Mouse (Mus musculus) liver, adult 2 months (tissue): Measurements from ENCODE around the gene Apela.

Source experiments
- CTCF ChIP-seq: fragments of 200-500 bp; IDR thresholded peaks from 2 replicates; pipeline ENCODE4 v1.5.1; 2011; ENCODE audit warnings: low read depth, low read length, control low read depth
- POLR2A ChIP-seq: fragments of 200-500 bp; IDR thresholded peaks from 2 replicates; pipeline ENCODE4 v1.6.1; 2011; ENCODE audit warnings: low read length, control low read depth; ENCODE audit not compliant: insufficient read depth; ENCODE audit errors: extremely low read depth

DNA sequence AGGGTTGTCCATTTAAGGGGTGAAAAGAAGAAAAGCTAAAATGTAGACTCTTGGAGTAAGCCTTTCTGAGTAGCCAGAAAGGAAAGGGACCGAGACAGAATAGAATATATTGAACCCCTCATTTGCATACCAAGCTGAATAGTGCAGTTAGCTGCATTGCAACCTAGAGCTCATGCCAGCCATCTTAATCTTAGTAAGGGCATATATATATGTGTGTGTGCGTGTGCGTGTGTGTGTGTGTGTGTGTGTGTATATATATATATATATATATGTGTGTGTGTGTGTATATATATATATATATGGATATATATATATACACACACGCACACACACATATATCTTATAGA, 31.3 kb upstream of the Apela start:
- no peak for TF ChIP-seq CTCF
- no peak for TF ChIP-seq POLR2A
